8 mouse cellular contexts compared by ENCODE assay signal in genomic region chr5:36946445-36946844, GRCm38 (mm10). TPM values are rescaled to one million over a fixed set of nuclear protein-coding genes. Genes with fewer than 3 reads are reported as not detected.
DNase-seq lines count a peak whose midpoint lies in the region; ATAC-seq and TF ChIP-seq lines count a peak whose summit lies in the region.

No protein-coding gene starts in this region.

- H3K4me2 ChIP-seq in hindbrain, embryonic 14.5 days (replicated peaks) = no peak overlapping the region
- no peak overlapping the region for H3K4me2 ChIP-seq in hindbrain, embryonic 16.5 days (ENCODE audit: low read length)
- no peak overlapping the region for H3K4me2 ChIP-seq in neural tube, embryonic 15.5 days

- H3K9me3 ChIP-seq in hindbrain, embryonic 14.5 days (ENCODE audit: control insufficient read depth, low read length) = no peaks in the 10 kb centered on the region
- no peaks in the 10 kb centered on the region for H3K9me3 ChIP-seq in hindbrain, embryonic 16.5 days (ENCODE audit: control insufficient read depth, low read length)
- H3K9me3 ChIP-seq in neural tube, embryonic 15.5 days (replicated peaks) = no peaks in the 10 kb centered on the region

- no peak overlapping the region for H3K4me3 ChIP-seq in hindbrain, embryonic 14.5 days (replicated peaks; ENCODE audit: low read length)
- no peak overlapping the region for H3K4me3 ChIP-seq in hindbrain, embryonic 16.5 days (ENCODE audit: low read length)
- no peak overlapping the region for H3K4me3 ChIP-seq in C2C12 (ENCODE audit: insufficient read depth, poor library complexity, severe bottlenecking)
- no peak overlapping the region for H3K4me3 ChIP-seq in neural tube, embryonic 15.5 days (replicated peaks)

- TF ChIP-seq CTCF in C2C12 (IDR thresholded peaks at IDR 0.05; ENCODE audit: control insufficient read depth, insufficient read depth, insufficient read length) = peak; percentile 64

- H3K36me3 ChIP-seq in hindbrain, embryonic 14.5 days (replicated peaks; ENCODE audit: control insufficient read depth, insufficient read depth) = no peaks in the 10 kb centered on the region; the same call in none of the 2 replicates
- H3K36me3 ChIP-seq in hindbrain, embryonic 16.5 days (ENCODE audit: control insufficient read depth, insufficient read depth, low read length) = peaks cover 5% of the 10 kb centered on the region; the same call in 1 of the 2 replicates
- no peaks in the 10 kb centered on the region for H3K36me3 ChIP-seq in C2C12 (ENCODE audit: control insufficient read depth, insufficient read depth)
- H3K36me3 ChIP-seq in neural tube, embryonic 15.5 days = peaks cover 26% of the 10 kb centered on the region

- peak; percentile 32; the same call in 1 of the 2 replicates for ATAC-seq in hindbrain, embryonic 14.5 days (ENCODE audit: low FRiP score)
- no peak for ATAC-seq in hindbrain, embryonic 16.5 days
- ATAC-seq in neural tube, embryonic 15.5 days (ENCODE audit: low FRiP score) = peak; percentile 33; the same call in 1 of the 2 replicates

- no peaks in the 10 kb centered on the region for H3K27me3 ChIP-seq in hindbrain, embryonic 14.5 days (ENCODE audit: control insufficient read depth, insufficient read depth, low read length)
- no peaks in the 10 kb centered on the region for H3K27me3 ChIP-seq in hindbrain, embryonic 16.5 days (replicated peaks; ENCODE audit: control insufficient read depth, insufficient read depth, low read length)
- peaks cover 6% of the 10 kb centered on the region for H3K27me3 ChIP-seq in C2C12 (ENCODE audit: control insufficient read depth, insufficient read depth, insufficient read length)
- no peaks in the 10 kb centered on the region for H3K27me3 ChIP-seq in neural tube, embryonic 15.5 days (replicated peaks)

- H3K27ac ChIP-seq in hindbrain, embryonic 14.5 days = no peak overlapping the region
- no peak overlapping the region for H3K27ac ChIP-seq in hindbrain, embryonic 16.5 days (ENCODE audit: low read depth, low read length)
- no peak overlapping the region for H3K27ac ChIP-seq in neural tube, embryonic 15.5 days (replicated peaks)

- H3K79me3 ChIP-seq in C2C12 (ENCODE audit: low read depth) = no peaks in the 10 kb centered on the region

- no peak overlapping the region for H3K9ac ChIP-seq in hindbrain, embryonic 14.5 days
- H3K9ac ChIP-seq in hindbrain, embryonic 16.5 days (ENCODE audit: low read depth, low read length) = no peak overlapping the region
- no peak overlapping the region for H3K9ac ChIP-seq in neural tube, embryonic 15.5 days (replicated peaks)

- H3K79me2 ChIP-seq in C2C12 (ENCODE audit: control insufficient read depth, insufficient read depth) = no peaks in the 10 kb centered on the region

- DNase-seq in hindbrain, embryonic 14.5 days (ENCODE audit: low spot score) = peak; percentile 80
- peak; percentile 76 for DNase-seq in adipocyte (ENCODE audit: low spot score)
- DNase-seq in embryo, embryonic 11 days = peak; percentile 76
- DNase-seq in layer of hippocampus, postnatal 14 days (ENCODE audit: low spot score in 2 of 2) = peak; percentile 64 to 69
- no peak for DNase-seq in Muller cell, postnatal 12 days (ENCODE audit: inconsistent ontology term)

- WGBS in hindbrain, embryonic 14.5 days = 22% methylated on average over 5 of the region's 5 CpGs
- 12% methylated on average over 5 of the region's 5 CpGs for WGBS in hindbrain, embryonic 16.5 days
- WGBS in neural tube, embryonic 15.5 days = 11% methylated on average over 5 of the region's 5 CpGs

- H3ac ChIP-seq in C2C12 (ENCODE audit: control insufficient read depth, insufficient read length, low read depth) = no peak overlapping the region

- no peaks in the 10 kb centered on the region; the same call in 1 of the 2 replicates for H3K4me1 ChIP-seq in hindbrain, embryonic 14.5 days (replicated peaks; ENCODE audit: control insufficient read depth, insufficient read depth, low read length)
- H3K4me1 ChIP-seq in hindbrain, embryonic 16.5 days (ENCODE audit: control insufficient read depth, insufficient read depth, low read depth, low read length) = peaks cover 7% of the 10 kb centered on the region
- peaks cover 19% of the 10 kb centered on the region for H3K4me1 ChIP-seq in neural tube, embryonic 15.5 days

TF ChIP-seq in C2C12, 6 proteins besides CTCF, POLR2A, EP300 and RAD21:
- TF ChIP-seq FOSL1 (IDR thresholded peaks at IDR 0.05; ENCODE audit: insufficient read depth, low read length, poor library complexity, severe bottlenecking) (no peak), MAX (IDR thresholded peaks at IDR 0.05) (no peak), MYOG (IDR thresholded peaks at IDR 0.05; ENCODE audit: control insufficient read depth, extremely low read depth, insufficient read length) (no peak), MYOD1 (IDR thresholded peaks at IDR 0.05; ENCODE audit: control insufficient read depth, insufficient read length, low read depth) (no peak), USF1 (IDR thresholded peaks at IDR 0.05; ENCODE audit: low read depth) (no peak), CEBPB (IDR thresholded peaks at IDR 0.05; ENCODE audit: low read depth) (no peak)

RNA-seq across cellular contexts. Expression of gene Wfs1, which starts 42.6 kb away (rescaled TPM):
- 6.8 and 8.4 TPM in 2 replicates for polyA plus RNA-seq in hindbrain, embryonic 14.5 days (2014; fragmentation: Nextera tagmentation; extraction: Ambion mirVana)
- polyA plus RNA-seq in hindbrain, embryonic 16.5 days (2015; fragmentation: Nextera tagmentation; extraction: Ambion mirVana) = 11.0 and 12.3 TPM in 2 replicates
- 16.2 TPM for polyA plus RNA-seq in C2C12 (2012; fragmentation: generic; extraction: Trizol)
- 100 to 1,000 TPM; 115 to 126 TPM for total RNA-seq in layer of hippocampus, postnatal 14 days (2021)
- polyA plus RNA-seq in neural tube, embryonic 15.5 days (2015; fragmentation: Nextera tagmentation; extraction: Ambion mirVana) = 9.4 and 9.7 TPM in 2 replicates
